Comparison of ENCODE assay signal across 15 mouse cellular contexts in the genomic region with DNA sequence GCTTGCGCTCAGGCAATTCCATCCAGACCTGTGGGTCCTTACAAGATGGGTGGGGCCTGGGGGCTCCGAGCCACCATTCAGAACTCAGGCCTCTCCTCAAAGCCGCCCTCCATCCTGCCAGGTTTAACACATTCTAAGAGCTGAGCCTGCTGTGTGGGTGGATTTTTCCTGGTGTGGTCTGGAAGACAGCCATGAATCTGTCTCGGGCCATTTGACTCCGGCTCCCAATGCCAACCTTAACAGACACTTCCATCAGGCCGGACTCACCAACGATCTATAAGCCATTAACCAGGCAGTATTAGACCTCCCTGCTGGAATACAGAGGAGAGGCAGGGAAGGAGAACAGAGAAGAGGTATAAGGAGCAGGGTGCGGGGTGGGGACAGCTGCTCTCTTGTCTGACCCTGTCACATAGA.
DNase-seq lines count a peak whose midpoint lies in the region; ATAC-seq and TF ChIP-seq lines count a peak whose summit lies in the region.
"Had no signal": no experiment of that assay in that cellular context is flagged by ENCODE, and none has a peak within 500 bp of the region (broad histone marks: within the 10 kb centered on the region; RNA-seq: fewer than 3 reads in every experiment).

No protein-coding gene starts in this region.

- H3K27ac ChIP-seq in hindbrain, postnatal 0 days, result no peak overlapping the region
- H3K27ac ChIP-seq in stomach, postnatal 0 days (replicated peaks), result no peak overlapping the region
- H3K27ac ChIP-seq: midbrain, embryonic 12.5 days; neural tube, embryonic 12.5 days had no signal

- TF ChIP-seq CTCF in hindbrain, postnatal 0 days (IDR thresholded peaks at IDR 0.05; ENCODE audit: low read depth), result no peak
- TF ChIP-seq CTCF in stomach, postnatal 0 days (IDR thresholded peaks at IDR 0.05; ENCODE audit: low read depth), result no peak

- 43% methylated on average over 8 of the region's 8 CpGs for WGBS in hindbrain, postnatal 0 days
- 62% methylated on average over 8 of the region's 8 CpGs for WGBS in stomach, postnatal 0 days

- ATAC-seq in hindbrain, postnatal 0 days, result 0 out of 2 replicates have a peak, but pooled peaks have one; percentile 21
- no peak for ATAC-seq in stomach, postnatal 0 days (ENCODE audit: low FRiP score, low TSS enrichment)
- ATAC-seq: CD4-positive, CD25-positive, alpha-beta regulatory T cell, adult 4 months had no signal

- no peaks in the 10 kb centered on the region for H3K27me3 ChIP-seq in hindbrain, postnatal 0 days (ENCODE audit: insufficient read depth, low read length)
- H3K27me3 ChIP-seq in stomach, postnatal 0 days (ENCODE audit: control insufficient read depth, insufficient read depth, low read length), result no peaks in the 10 kb centered on the region
- H3K27me3 ChIP-seq: midbrain, embryonic 12.5 days; neural tube, embryonic 12.5 days had no signal

- no peaks in the 10 kb centered on the region for H3K9me3 ChIP-seq in hindbrain, postnatal 0 days (ENCODE audit: low read length)
- H3K9me3 ChIP-seq in stomach, postnatal 0 days (ENCODE audit: control insufficient read depth, low read length), result no peaks in the 10 kb centered on the region
- H3K9me3 ChIP-seq: midbrain, embryonic 12.5 days; neural tube, embryonic 12.5 days had no signal

- no peaks in the 10 kb centered on the region for H3K4me1 ChIP-seq in hindbrain, postnatal 0 days (ENCODE audit: insufficient read depth, low read length)
- 0 out of 2 replicates have a peak, but pooled peaks cover 2% of the 10 kb centered on the region for H3K4me1 ChIP-seq in stomach, postnatal 0 days (replicated peaks; ENCODE audit: control insufficient read depth, insufficient read depth)

- H3K36me3 ChIP-seq in hindbrain, postnatal 0 days (ENCODE audit: insufficient read depth, low read length), result no peaks in the 10 kb centered on the region
- no peaks in the 10 kb centered on the region for H3K36me3 ChIP-seq in stomach, postnatal 0 days (ENCODE audit: control insufficient read depth, insufficient read depth, low read length)
- H3K36me3 ChIP-seq: midbrain, embryonic 12.5 days; neural tube, embryonic 12.5 days had no signal

- peak; percentile 46 for DNase-seq in embryo, embryonic 10 days (ENCODE audit: low spot score)
- no peak for DNase-seq in embryo, embryonic 10.5 days (ENCODE audit: low spot score)
- peak; percentile 27 for DNase-seq in lung, postnatal 10 days
- DNase-seq in lung, postnatal 14 days, result no peak
- DNase-seq in hindbrain, postnatal 0 days (ENCODE audit: low spot score), result peak; percentile 52
- peak; percentile 19 for DNase-seq in retina, postnatal 1 day
- no peak for DNase-seq in stomach, postnatal 0 days (ENCODE audit: low spot score)
- DNase-seq: adrenal gland, postnatal 10 days; cerebellum, adult 11-12 months; lung, adult 2 months; right cerebral cortex, postnatal 25 days; thymus, postnatal 36 days had no signal

- H3K4me2 ChIP-seq in hindbrain, postnatal 0 days (ENCODE audit: low read depth, low read length), result no peak overlapping the region
- no peak overlapping the region for H3K4me2 ChIP-seq in stomach, postnatal 0 days (replicated peaks; ENCODE audit: low read depth)
- H3K4me2 ChIP-seq: midbrain, embryonic 12.5 days; neural tube, embryonic 12.5 days had no signal

- no peak overlapping the region for H3K4me3 ChIP-seq in hindbrain, postnatal 0 days (ENCODE audit: low read length)
- no peak overlapping the region for H3K4me3 ChIP-seq in stomach, postnatal 0 days (ENCODE audit: low read depth, low read length)
- H3K4me3 ChIP-seq: midbrain, embryonic 12.5 days; neural tube, embryonic 12.5 days had no signal

- H3K9ac ChIP-seq in hindbrain, postnatal 0 days (replicated peaks; ENCODE audit: low read length), result no peak overlapping the region
- no peak overlapping the region for H3K9ac ChIP-seq in stomach, postnatal 0 days (ENCODE audit: low read length)
- H3K9ac ChIP-seq: midbrain, embryonic 12.5 days; neural tube, embryonic 12.5 days had no signal

- no peak for TF ChIP-seq EP300 in stomach, postnatal 0 days (optimal IDR thresholded peaks at IDR 0.05)

Comparison
In these comparisons a context has a peak if more than half of its experiments do, and no peak if none do; other contexts are left out.
1. DNase-seq: peak in embryo, embryonic 10 days (single experiment), lung, postnatal 10 days (single experiment), hindbrain, postnatal 0 days (single experiment) and retina, postnatal 1 day (single experiment); none in embryo, embryonic 10.5 days (single experiment), lung, postnatal 14 days (single experiment) and stomach, postnatal 0 days (single experiment).